Mouse (Mus musculus): ENCODE measurements around the gene Rnf185. TPM values are rescaled to one million over a fixed set of nuclear protein-coding genes. Genes with fewer than 3 reads are reported as not detected.

Gene Rnf185
- polyA plus RNA-seq, 1 experiment from 2014 or later = 45.9 TPM

DNA sequence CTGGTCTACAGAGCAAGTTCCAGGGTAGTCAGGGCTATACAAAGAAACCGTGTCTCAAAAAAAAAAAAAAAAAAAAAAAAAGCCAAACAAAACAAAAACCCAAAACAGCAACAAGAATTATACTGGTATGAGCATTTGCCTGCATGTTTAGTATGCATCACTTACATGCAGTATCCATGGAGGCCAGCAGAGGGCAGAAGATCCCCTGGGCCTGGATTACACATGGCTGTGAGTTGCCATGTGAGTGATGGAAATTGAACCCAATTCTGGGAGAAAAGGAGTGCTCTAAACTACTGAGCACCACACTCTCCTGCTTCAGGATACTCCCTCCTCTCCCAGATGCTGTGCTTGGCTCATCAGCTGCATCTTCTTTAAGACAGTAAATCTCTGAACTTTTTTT lies 4.2 kb upstream of the Rnf185 start:
- H3K9ac ChIP-seq (ENCODE audit: low read length) = no peak overlapping the region
- no peak for ATAC-seq (replicated peaks; ENCODE audit: low FRiP score)
- no peak overlapping the region for H3K4me3 ChIP-seq (ENCODE audit: low read depth, low read length)
- H3K27me3 ChIP-seq (ENCODE audit: control insufficient read depth, insufficient read depth, low read length) = no peaks in the 10 kb centered on the region
- H3K36me3 ChIP-seq (ENCODE audit: control insufficient read depth, insufficient read depth, low read length) = no peaks in the 10 kb centered on the region; the same call in 1 of the 2 replicates
- H3K9me3 ChIP-seq (ENCODE audit: control insufficient read depth, low read length) = no peaks in the 10 kb centered on the region
- 29% methylated on average over 1 of the region's 1 CpGs for WGBS
- H3K27ac ChIP-seq (ENCODE audit: low read depth, low read length) = no peak overlapping the region
- peak; percentile 82 for DNase-seq (ENCODE audit: low spot score)
- H3K4me2 ChIP-seq (ENCODE audit: low read depth, low read length, severe bottlenecking) = no peak overlapping the region
- H3K4me1 ChIP-seq (replicated peaks; ENCODE audit: control insufficient read depth, insufficient read depth, low read length) = no peaks in the 10 kb centered on the region

DNA sequence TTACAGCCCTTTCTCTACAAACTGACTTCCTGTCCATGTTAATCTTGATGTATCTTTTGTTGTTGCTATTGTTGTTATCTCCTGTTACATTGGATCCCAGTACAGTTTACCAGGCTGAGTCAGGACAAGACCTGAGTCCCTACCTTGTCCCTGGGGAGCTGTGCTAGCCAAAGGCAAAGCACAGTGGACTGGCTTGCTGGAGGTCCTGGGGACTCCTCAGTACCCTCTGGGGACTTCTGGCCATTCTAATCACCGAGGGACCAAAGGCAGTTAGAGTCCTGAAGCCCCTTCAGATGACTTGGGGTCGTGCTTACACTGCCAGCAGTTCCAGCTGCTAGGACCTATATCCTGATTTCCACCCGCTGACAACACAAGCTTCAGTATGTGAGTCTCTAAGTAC lies 2.3 kb upstream of the Rnf185 start:
- no peaks in the 10 kb centered on the region for H3K9me3 ChIP-seq (ENCODE audit: control insufficient read depth, low read length)
- H3K36me3 ChIP-seq (ENCODE audit: control insufficient read depth, insufficient read depth, low read length) = no peaks in the 10 kb centered on the region; the same call in 1 of the 2 replicates
- no peaks in the 10 kb centered on the region for H3K27me3 ChIP-seq (ENCODE audit: control insufficient read depth, insufficient read depth, low read length)
- ATAC-seq (replicated peaks; ENCODE audit: low FRiP score) (no peak), DNase-seq (ENCODE audit: low spot score) (no peak)
- 93% methylated on average over 3 of the region's 3 CpGs for WGBS
- no peaks in the 10 kb centered on the region for H3K4me1 ChIP-seq (replicated peaks; ENCODE audit: control insufficient read depth, insufficient read depth, low read length)
- H3K27ac ChIP-seq (ENCODE audit: low read depth, low read length) = no peak overlapping the region
- no peak overlapping the region for H3K4me3 ChIP-seq (ENCODE audit: low read depth, low read length)
- H3K9ac ChIP-seq (ENCODE audit: low read length) = no peak overlapping the region
- H3K4me2 ChIP-seq (ENCODE audit: low read depth, low read length, severe bottlenecking) = no peak overlapping the region

DNA sequence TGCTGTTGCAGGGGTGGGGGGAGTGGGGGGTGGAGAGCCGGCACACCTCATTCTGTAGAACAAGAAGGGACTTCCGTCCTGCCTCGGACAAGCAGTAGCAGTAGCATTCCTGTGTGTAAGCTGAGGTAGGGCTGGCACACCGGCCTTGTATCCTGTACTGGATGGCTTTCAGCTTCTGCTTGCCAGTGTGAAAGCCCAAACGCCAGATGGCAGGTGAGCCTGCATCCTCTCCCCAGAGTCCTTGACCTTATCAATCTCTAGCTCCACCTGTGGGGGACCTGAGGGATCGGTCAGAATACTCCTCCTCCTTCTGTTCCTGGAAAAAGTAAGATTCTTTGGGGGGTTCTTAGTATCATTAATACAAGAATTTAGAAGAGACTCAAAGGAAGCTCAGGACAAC lies 1.3 kb upstream of the Rnf185 start:
- no peak for DNase-seq (ENCODE audit: low spot score)
- Histone ChIP-seq H3K9me3 (ENCODE audit: control insufficient read depth, low read length) (no peaks in the 10 kb centered on the region), H3K4me2 (ENCODE audit: low read depth, low read length, severe bottlenecking) (peak overlapping the region; percentile 93; the same call in 1 of the 2 replicates), H3K9ac (ENCODE audit: low read length) (no peak overlapping the region), H3K27ac (ENCODE audit: low read depth, low read length) (no peak overlapping the region), H3K36me3 (ENCODE audit: control insufficient read depth, insufficient read depth, low read length) (no peaks in the 10 kb centered on the region; the same call in 1 of the 2 replicates), H3K4me3 (ENCODE audit: low read depth, low read length) (peak overlapping the region; percentile 73; the same call in 1 of the 2 replicates), H3K4me1 (replicated peaks; ENCODE audit: control insufficient read depth, insufficient read depth, low read length) (no peaks in the 10 kb centered on the region), H3K27me3 (ENCODE audit: control insufficient read depth, insufficient read depth, low read length) (no peaks in the 10 kb centered on the region)
- ATAC-seq (replicated peaks; ENCODE audit: low FRiP score) = no peak
- 82% methylated on average over 6 of the region's 6 CpGs for WGBS

DNA sequence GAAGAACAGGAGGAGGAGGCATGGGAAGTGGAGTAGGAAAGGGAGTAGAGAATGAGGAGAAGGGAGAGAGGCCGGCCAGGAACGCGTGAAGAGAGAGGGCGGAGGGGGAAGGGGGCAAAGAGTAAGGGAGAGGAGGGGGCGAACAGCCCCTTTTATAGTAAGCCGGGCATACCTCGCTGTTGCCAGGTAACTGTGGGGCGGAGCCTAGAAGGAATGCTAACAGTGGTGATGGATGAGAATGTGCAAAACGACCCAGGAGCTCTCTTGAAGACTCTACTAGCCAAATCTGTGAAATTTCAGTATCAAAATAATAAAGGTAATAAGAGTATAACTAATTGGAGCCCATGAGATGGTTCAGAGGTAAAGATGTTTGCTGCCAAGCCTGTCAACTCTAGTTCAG lies 606 bp upstream of the Rnf185 start:
- H3K4me3 ChIP-seq (ENCODE audit: low read depth, low read length) = peak overlapping the region; percentile 73
- H3K27me3 ChIP-seq (ENCODE audit: control insufficient read depth, insufficient read depth, low read length) = no peaks in the 10 kb centered on the region
- no peaks in the 10 kb centered on the region for H3K4me1 ChIP-seq (replicated peaks; ENCODE audit: control insufficient read depth, insufficient read depth, low read length)
- ATAC-seq (replicated peaks; ENCODE audit: low FRiP score) = peak; percentile 60
- under 1% methylated on average over 9 of the region's 9 CpGs for WGBS
- peak overlapping the region; percentile 93 for H3K4me2 ChIP-seq (ENCODE audit: low read depth, low read length, severe bottlenecking)
- peak; percentile 65 for DNase-seq (ENCODE audit: low spot score)
- peak overlapping the region; percentile 58; the same call in 1 of the 2 replicates for H3K27ac ChIP-seq (ENCODE audit: low read depth, low read length)
- H3K9ac ChIP-seq (ENCODE audit: low read length) = peak overlapping the region; percentile 66
- H3K36me3 ChIP-seq (ENCODE audit: control insufficient read depth, insufficient read depth, low read length) = no peaks in the 10 kb centered on the region; the same call in 1 of the 2 replicates
- H3K9me3 ChIP-seq (ENCODE audit: control insufficient read depth, low read length) = no peaks in the 10 kb centered on the region

DNA sequence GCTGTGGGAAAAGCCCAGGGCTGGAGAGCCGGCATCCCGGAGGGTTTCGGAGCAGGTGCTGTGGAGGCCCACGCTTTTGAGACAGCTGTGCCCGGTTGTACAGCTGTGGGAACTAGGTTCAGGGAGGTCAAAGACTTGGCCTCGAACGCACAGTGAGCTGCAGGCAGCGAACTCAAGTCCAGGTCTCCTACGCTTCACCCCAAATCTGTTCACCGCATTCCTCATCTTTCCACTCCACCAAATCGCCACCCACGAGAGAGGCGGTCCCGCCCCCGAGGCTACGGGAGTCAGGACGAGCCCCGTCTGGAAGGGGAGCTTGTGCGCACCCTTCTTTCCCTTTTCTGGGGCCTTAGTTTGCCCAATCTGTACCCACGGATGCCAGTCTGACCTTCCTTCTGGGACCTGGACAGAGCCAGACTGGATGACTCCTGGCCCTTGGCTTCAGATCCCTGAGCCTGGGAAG lies 431 bp downstream of the Rnf185 start:
- peak overlapping the region; percentile 93 for H3K4me2 ChIP-seq (ENCODE audit: low read depth, low read length, severe bottlenecking)
- H3K27ac ChIP-seq (ENCODE audit: low read depth, low read length) = peak overlapping the region; percentile 66
- H3K4me1 ChIP-seq (replicated peaks; ENCODE audit: control insufficient read depth, insufficient read depth, low read length) = no peaks in the 10 kb centered on the region
- H3K4me3 ChIP-seq (ENCODE audit: low read depth, low read length) = peak overlapping the region; percentile 73
- H3K9ac ChIP-seq (ENCODE audit: low read length) = peak overlapping the region; percentile 84
- no peaks in the 10 kb centered on the region for H3K9me3 ChIP-seq (ENCODE audit: control insufficient read depth, low read length)
- ATAC-seq (replicated peaks; ENCODE audit: low FRiP score) = no peak; the same call in 1 of the 2 replicates
- peak; percentile 61 for DNase-seq (ENCODE audit: low spot score)
- under 1% methylated on average over 20 of the region's 20 CpGs for WGBS
- no peaks in the 10 kb centered on the region; the same call in 1 of the 2 replicates for H3K36me3 ChIP-seq (ENCODE audit: control insufficient read depth, insufficient read depth, low read length)
- no peaks in the 10 kb centered on the region for H3K27me3 ChIP-seq (ENCODE audit: control insufficient read depth, insufficient read depth, low read length)

DNA sequence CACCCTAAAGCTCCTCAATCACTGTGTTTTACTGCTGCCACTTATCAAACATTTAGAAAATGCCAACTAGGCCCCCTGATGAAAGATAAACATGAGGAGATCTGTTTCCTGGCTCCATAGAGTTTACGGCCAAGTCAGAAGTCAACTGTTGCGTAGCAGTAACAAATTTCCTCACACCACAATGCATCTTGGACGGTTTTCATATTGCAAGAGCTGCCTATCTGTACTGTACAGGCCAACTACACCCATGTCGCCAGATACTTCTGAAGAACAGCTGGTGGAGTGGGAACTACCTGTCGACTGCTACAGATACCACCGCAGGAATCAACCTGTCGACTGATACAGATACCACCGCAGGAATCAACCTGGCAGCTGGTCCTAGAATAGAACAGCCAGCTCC lies 7.3 kb downstream of the Rnf185 start:
- H3K4me2 ChIP-seq (ENCODE audit: low read depth, low read length, severe bottlenecking) = no peak overlapping the region
- H3K36me3 ChIP-seq (ENCODE audit: control insufficient read depth, insufficient read depth, low read length) = no peaks in the 10 kb centered on the region
- WGBS = 92% methylated on average over 8 of the region's 8 CpGs
- DNase-seq (ENCODE audit: low spot score) = no peak
- ATAC-seq (replicated peaks; ENCODE audit: low FRiP score) = no peak
- H3K4me1 ChIP-seq (replicated peaks; ENCODE audit: control insufficient read depth, insufficient read depth, low read length) = no peaks in the 10 kb centered on the region
- H3K4me3 ChIP-seq (ENCODE audit: low read depth, low read length) = no peak overlapping the region
- H3K27ac ChIP-seq (ENCODE audit: low read depth, low read length) = no peak overlapping the region
- no peaks in the 10 kb centered on the region for H3K9me3 ChIP-seq (ENCODE audit: control insufficient read depth, low read length)
- no peaks in the 10 kb centered on the region for H3K27me3 ChIP-seq (ENCODE audit: control insufficient read depth, insufficient read depth, low read length)
- H3K9ac ChIP-seq (ENCODE audit: low read length) = no peak overlapping the region

DNA sequence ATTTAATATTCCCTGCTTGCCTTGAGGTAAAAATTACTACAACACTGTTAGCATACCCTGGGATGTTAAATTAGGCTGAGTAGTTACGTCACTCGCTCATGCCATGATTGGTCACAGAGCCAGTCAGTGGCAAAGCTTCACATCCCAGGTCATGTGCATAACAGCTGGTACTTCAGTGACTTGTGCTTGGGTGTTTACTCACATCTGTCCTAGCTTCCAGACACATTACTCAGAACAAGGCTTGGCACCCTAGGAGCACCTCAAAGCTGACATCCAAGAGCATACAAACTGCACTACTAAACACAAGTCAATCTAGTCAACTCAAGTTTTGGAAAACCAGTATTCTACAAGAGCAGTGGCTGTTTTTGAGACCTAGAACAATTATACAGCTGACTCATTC lies 9.1 kb downstream of the Rnf185 start:
- no peaks in the 10 kb centered on the region for H3K27me3 ChIP-seq (ENCODE audit: control insufficient read depth, insufficient read depth, low read length)
- H3K27ac ChIP-seq (ENCODE audit: low read depth, low read length) = no peak overlapping the region
- no peak for ATAC-seq (replicated peaks; ENCODE audit: low FRiP score)
- H3K4me1 ChIP-seq (replicated peaks; ENCODE audit: control insufficient read depth, insufficient read depth, low read length) = no peaks in the 10 kb centered on the region
- no peak overlapping the region for H3K9ac ChIP-seq (ENCODE audit: low read length)
- H3K4me3 ChIP-seq (ENCODE audit: low read depth, low read length) = no peak overlapping the region
- H3K4me2 ChIP-seq (ENCODE audit: low read depth, low read length, severe bottlenecking) = no peak overlapping the region
- WGBS = 98% methylated on average over 2 of the region's 2 CpGs
- no peak for DNase-seq (ENCODE audit: low spot score)
- no peaks in the 10 kb centered on the region for H3K9me3 ChIP-seq (ENCODE audit: control insufficient read depth, low read length)
- no peaks in the 10 kb centered on the region for H3K36me3 ChIP-seq (ENCODE audit: control insufficient read depth, insufficient read depth, low read length)

DNA sequence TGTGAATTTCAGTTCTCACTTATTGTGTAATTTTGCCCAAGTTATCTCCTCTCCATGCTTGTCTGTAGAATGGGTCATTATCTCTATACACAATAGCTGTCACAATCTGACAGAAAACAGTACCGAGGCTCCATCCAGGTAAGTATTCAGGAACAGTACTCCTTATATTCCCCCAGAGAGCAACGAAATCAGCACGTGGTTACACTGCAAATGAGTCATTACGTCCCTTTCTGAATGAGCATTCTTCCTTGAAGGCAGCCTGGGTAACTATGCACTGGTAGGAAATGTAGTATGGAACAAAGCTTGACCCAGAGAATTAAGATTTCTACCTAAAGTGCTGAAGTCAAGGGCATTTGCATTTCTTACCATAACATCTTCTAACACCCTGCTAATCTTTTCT lies 9.5 kb downstream of the Rnf185 start:
- no peak overlapping the region for H3K9ac ChIP-seq (ENCODE audit: low read length)
- no peaks in the 10 kb centered on the region for H3K36me3 ChIP-seq (ENCODE audit: control insufficient read depth, insufficient read depth, low read length)
- ATAC-seq (replicated peaks; ENCODE audit: low FRiP score) = no peak
- H3K4me1 ChIP-seq (replicated peaks; ENCODE audit: control insufficient read depth, insufficient read depth, low read length) = no peaks in the 10 kb centered on the region
- H3K9me3 ChIP-seq (ENCODE audit: control insufficient read depth, low read length) = no peaks in the 10 kb centered on the region
- DNase-seq (ENCODE audit: low spot score) = no peak
- no peak overlapping the region for H3K4me3 ChIP-seq (ENCODE audit: low read depth, low read length)
- no peaks in the 10 kb centered on the region for H3K27me3 ChIP-seq (ENCODE audit: control insufficient read depth, insufficient read depth, low read length)
- no peak overlapping the region for H3K4me2 ChIP-seq (ENCODE audit: low read depth, low read length, severe bottlenecking)
- H3K27ac ChIP-seq (ENCODE audit: low read depth, low read length) = no peak overlapping the region
- WGBS = 82% methylated on average over 4 of the region's 4 CpGs

DNA sequence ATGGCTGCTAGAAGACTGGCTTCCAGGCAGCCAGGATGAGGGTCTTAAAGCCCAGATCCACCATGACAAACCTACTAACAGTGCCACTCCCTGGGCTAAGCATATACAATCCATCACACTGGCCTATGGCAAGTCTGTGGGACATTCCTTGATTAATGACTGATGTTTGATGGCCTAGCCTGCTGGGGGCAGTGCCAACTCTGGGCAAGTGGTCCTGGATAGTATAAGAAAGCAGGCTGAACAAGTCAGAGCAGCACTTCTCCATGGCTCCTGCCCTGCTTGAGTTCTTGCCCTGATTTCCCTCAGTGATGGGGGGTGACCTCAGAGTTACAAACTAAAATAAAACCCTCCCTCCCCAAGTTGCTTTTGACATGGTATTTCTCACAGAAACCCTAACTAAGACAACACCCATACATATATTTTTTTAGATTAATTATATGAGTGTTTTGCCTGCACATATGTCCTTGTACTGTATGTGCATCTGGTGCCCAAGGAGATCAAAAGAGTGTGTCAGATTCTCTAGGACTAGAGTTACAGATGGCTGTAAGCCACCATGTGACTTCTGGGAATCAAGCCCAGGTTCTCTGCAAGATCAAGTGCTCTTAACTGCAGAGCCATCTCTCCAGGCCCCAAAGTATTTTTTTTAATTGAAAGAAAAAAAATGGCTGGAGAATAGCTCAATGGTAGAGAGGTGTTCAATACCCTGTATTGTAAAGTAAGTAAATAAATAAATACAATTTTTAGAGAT lies 10.3 kb downstream of the Rnf185 start:
- Histone ChIP-seq H3K36me3 (ENCODE audit: control insufficient read depth, insufficient read depth, low read length) (no peaks in the 10 kb centered on the region), H3K27ac (ENCODE audit: low read depth, low read length) (no peak overlapping the region), H3K4me1 (replicated peaks; ENCODE audit: control insufficient read depth, insufficient read depth, low read length) (no peaks in the 10 kb centered on the region), H3K27me3 (ENCODE audit: control insufficient read depth, insufficient read depth, low read length) (no peaks in the 10 kb centered on the region), H3K9me3 (ENCODE audit: control insufficient read depth, low read length) (no peaks in the 10 kb centered on the region), H3K9ac (ENCODE audit: low read length) (no peak overlapping the region), H3K4me2 (ENCODE audit: low read depth, low read length, severe bottlenecking) (no peak overlapping the region), H3K4me3 (ENCODE audit: low read depth, low read length) (no peak overlapping the region)
- DNase-seq (ENCODE audit: low spot score) (no peak), ATAC-seq (replicated peaks; ENCODE audit: low FRiP score) (no peak)

Measured in forebrain, embryonic 11.5 days (tissue).